Mouse (Mus musculus) megakaryocyte progenitor cell, adult 5-6 weeks (primary cell): ENCODE data around the gene Shroom3. TPM values are rescaled to one million over a fixed set of nuclear protein-coding genes. Genes with fewer than 3 reads are reported as not detected.

Experiments
- ATAC-seq: replicated peaks from 2 replicates; pipeline ENCODE4 v1.8.0; 2016; ENCODE audit warnings: mild to moderate bottlenecking, moderate TSS enrichment, inconsistent platforms; ENCODE audit not compliant: poor library complexity
- total RNA-seq, 2 experiments: library from RNA; stranded (forward) in 1 of 2; stranded (reverse) in 1 of 2; fragments of 157-497, 149-512 nt in 1 of 2; fragments of 200-1000 nt in 1 of 2; gene quantifications; 2 replicates each; pipeline versions ENCODE4 v1.2.3 to v1.2.4; 2015 to 2017

The Shroom3 gene
- total RNA-seq (2015) (0.49 TPM in 1 of 2 replicates, not detected in the other), total RNA-seq (2017) (not detected in 2 replicates)

- ATAC-seq = no peak
These were observed at the start of gene Shroom3 for GRCm38 (mm10) chr5:92683351-92683807. Gene Shroom3, plus strand, starts transcription at chr5:92683435.

GRCm38 (mm10) chr5:92633526-92633925, 49.7 kb upstream of the Shroom3 start:
- ATAC-seq = no peak

GRCm38 (mm10) chr5:92634916-92635315, 48.3 kb upstream of the Shroom3 start:
- no peak for ATAC-seq

GRCm38 (mm10) chr5:92635891-92636290, 47.3 kb upstream of the Shroom3 start:
- no peak for ATAC-seq

GRCm38 (mm10) chr5:92640861-92641260, 42.4 kb upstream of the Shroom3 start:
- ATAC-seq = no peak

- peak; percentile 97 for ATAC-seq
These were observed 27.0 kb upstream of the Shroom3 start for GRCm38 (mm10) chr5:92656256-92656655.

GRCm38 (mm10) chr5:92664321-92664720, 18.9 kb upstream of the Shroom3 start:
- ATAC-seq = 0 out of 2 replicates have a peak, but pooled peaks have one; percentile 31

- peak; percentile 73 for ATAC-seq
These were observed 16.4 kb upstream of the Shroom3 start for GRCm38 (mm10) chr5:92666860-92667259.

GRCm38 (mm10) chr5:92674859-92675573, 8.2 kb upstream of the Shroom3 start, which contains the start of gene Ccdc158:
Gene Ccdc158, minus strand, starts transcription at chr5:92675271.
- ATAC-seq = peak; percentile 94

GRCm38 (mm10) chr5:92675574-92675920, 7.7 kb upstream of the Shroom3 start:
- no peak for ATAC-seq

GRCm38 (mm10) chr5:92679441-92679840, 3.8 kb upstream of the Shroom3 start:
- ATAC-seq = no peak

- no peak for ATAC-seq
These were observed 1.4 kb upstream of the Shroom3 start for GRCm38 (mm10) chr5:92681861-92682260.

GRCm38 (mm10) chr5:92682621-92683348, 450 bp upstream of the Shroom3 start:
- no peak for ATAC-seq

- no peak for ATAC-seq
These were observed 738 bp downstream of the Shroom3 start for GRCm38 (mm10) chr5:92683871-92684475.

- no peak for ATAC-seq
These were observed 1.7 kb downstream of the Shroom3 start for GRCm38 (mm10) chr5:92684715-92685460.

GRCm38 (mm10) chr5:92688124-92688523, 4.9 kb downstream of the Shroom3 start:
- ATAC-seq = peak; percentile 44; the same call in 1 of the 2 replicates

- no peak for ATAC-seq
These were observed 5.3 kb downstream of the Shroom3 start for GRCm38 (mm10) chr5:92688569-92688968.

- ATAC-seq = no peak
These were observed 9.2 kb downstream of the Shroom3 start for GRCm38 (mm10) chr5:92692206-92693007.

GRCm38 (mm10) chr5:92693744-92694143, 10.5 kb downstream of the Shroom3 start:
- ATAC-seq = no peak
